Comparison of ENCODE assay signal across 29 mouse cellular contexts in the genomic region with DNA sequence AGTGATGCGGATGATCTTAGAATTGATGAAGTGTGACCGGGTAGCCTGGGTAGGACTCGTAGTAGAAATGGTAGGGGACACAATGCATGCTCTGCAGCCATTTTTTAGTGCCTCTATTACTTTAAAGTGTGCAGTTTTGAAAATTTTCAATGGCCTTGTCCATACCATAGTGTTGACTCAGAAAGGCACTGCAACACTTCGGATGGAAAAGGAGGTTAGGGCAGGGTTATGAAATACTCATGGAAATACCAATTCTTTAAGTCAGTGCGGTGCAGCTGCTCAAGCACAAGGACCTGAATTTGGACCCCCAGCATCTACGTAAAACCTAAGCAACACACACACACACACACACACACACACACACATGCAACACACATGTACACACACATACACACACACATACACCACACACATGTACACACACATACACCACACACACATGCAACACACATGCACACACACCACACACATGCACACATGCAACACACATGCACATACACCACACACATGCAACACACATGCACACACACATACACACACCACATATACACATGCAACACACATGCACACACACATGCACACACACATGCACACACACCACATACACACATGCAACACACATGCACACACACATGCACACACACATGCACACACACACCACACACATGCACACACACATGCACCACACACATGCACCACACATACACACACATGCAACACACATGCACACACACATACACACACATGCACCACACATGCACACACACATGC. TPM values are rescaled to one million over a fixed set of nuclear protein-coding genes. Genes with fewer than 3 reads are reported as not detected.
"Had no signal": no experiment of that assay in that cellular context is flagged by ENCODE, and none has a peak within 500 bp of the region (broad histone marks: within the 10 kb centered on the region; RNA-seq: fewer than 3 reads in every experiment).

A gene (plus strand): TSS at position 5 of the 771 bp plus-strand sequence.

- DNase-seq: kidney, adult 18-20 months; kidney, adult 9 months; kidney, postnatal 14 days; kidney, postnatal 4 days; left cerebral cortex, postnatal 4 days; liver, postnatal 0 days; lung, embryonic 14.5 days; lung, postnatal 4 days; right cerebral cortex, adult 18-20 months; right cerebral cortex, postnatal 14 days; spleen, adult 18-20 months; thymus, adult 2 months; thymus, postnatal 14 days; thymus, postnatal 4 days had no signal

- H3K36me3 ChIP-seq: stomach, embryonic 15.5 days had no signal

- H3K4me1 ChIP-seq: limb, embryonic 12.5 days; limb, embryonic 15.5 days; midbrain, embryonic 10.5 days; midbrain, embryonic 13.5 days; stomach, embryonic 15.5 days had no signal

- H3K9me3 ChIP-seq: limb, embryonic 12.5 days; limb, embryonic 15.5 days; midbrain, embryonic 13.5 days; stomach, embryonic 15.5 days had no signal

- ATAC-seq: liver, postnatal 0 days; lung, postnatal 0 days; midbrain, embryonic 13.5 days; midbrain, embryonic 16.5 days had no signal

- H3K4me3 ChIP-seq: limb, embryonic 12.5 days; limb, embryonic 15.5 days; midbrain, embryonic 10.5 days; midbrain, embryonic 13.5 days; stomach, embryonic 15.5 days had no signal

- H3K27me3 ChIP-seq: limb, embryonic 12.5 days; limb, embryonic 15.5 days; midbrain, embryonic 13.5 days; stomach, embryonic 15.5 days had no signal

RNA-seq across cellular contexts. Expression of the gene that starts here (rescaled TPM):
- total RNA-seq: layer of hippocampus, adult 18-20 months; layer of hippocampus, postnatal 14 days; left cerebral cortex, adult 8-10 months; left cerebral cortex, postnatal 14 days; monocyte, adult 5-6 weeks had no signal
- polyA plus RNA-seq: kidney, embryonic 16.5 days; limb, embryonic 12.5 days; limb, embryonic 15.5 days; lung, postnatal 0 days; midbrain, embryonic 10.5 days; midbrain, embryonic 13.5 days; midbrain, embryonic 16.5 days; neural tube, embryonic 11.5 days; neural tube, embryonic 14.5 days; thymus, adult 2 months had no signal
